Mouse (Mus musculus): ENCODE data around the gene Cfap97. TPM values are rescaled to one million over a fixed set of nuclear protein-coding genes. Genes with fewer than 3 reads are reported as not detected.
"Not testable (repeated sequence)": the region's sequence is repeated elsewhere in the genome, so short reads cannot be mapped to it uniquely, and the experiment has no call there.

Gene Cfap97
- total RNA-seq (2021): 10 to 100 TPM; 11.2 to 12.0 TPM
- long read RNA-seq, experiment 1, full-length matches to known transcripts: 6 of 7 reads
- long read RNA-seq, experiment 1, partial matches to known transcripts: 0 of 7 reads
- long read RNA-seq, experiment 1, other reads (novel, unspliced or antisense): 1 of 7 reads
- long read RNA-seq, experiment 2, full-length matches to known transcripts: 8 of 11 reads
- long read RNA-seq, experiment 2, partial matches to known transcripts: 1 of 11 reads
- long read RNA-seq, experiment 2, other reads (novel, unspliced or antisense): 2 of 11 reads

DNA sequence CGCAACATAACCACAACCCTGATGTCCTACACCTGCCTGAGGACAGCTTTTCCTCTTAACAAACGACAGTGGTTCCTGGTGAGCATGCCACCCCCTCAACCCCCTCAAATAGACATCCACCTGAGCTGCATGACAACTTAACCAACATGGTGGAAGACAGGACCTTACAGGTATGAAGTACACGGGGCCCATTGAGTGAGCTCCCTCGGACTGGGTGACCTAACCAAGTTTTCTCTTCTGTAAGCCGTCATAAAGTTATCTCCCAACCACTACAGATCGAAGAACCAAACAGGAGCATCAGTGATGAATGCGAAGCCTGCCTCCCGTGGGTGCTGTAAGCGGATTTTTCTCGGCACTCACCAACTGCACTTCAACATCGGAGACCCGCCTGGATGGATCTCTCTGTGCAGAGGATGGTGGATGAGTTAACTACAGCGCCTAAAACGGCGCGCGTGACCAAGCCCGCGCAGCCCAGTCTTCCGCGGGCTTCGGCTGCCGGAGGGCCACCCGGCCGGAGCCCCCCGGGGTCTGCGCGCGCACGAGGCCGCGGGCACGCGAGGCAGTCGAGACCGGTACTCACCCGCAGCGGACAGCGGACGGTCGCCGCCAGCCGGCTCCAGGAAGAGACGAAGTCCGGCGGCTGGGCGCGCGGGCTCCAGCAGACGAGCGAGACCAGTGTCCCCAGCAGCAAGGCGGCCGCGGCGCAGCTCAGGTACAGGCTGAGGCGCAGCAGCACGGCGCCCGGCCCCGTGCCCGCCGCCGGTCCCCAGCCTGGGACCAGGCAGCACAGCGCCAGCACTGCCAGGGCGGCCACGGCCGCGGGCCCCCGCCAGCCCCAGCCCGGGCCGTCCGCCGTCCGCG is at the start of gene Cfap97:
Gene Cfap97, plus strand, starts transcription at position 570 of the 861 bp plus-strand sequence.
- intact Hi-C loops (cut with DNase I; ENCODE audit: low total_unique reads): no loop called here
- peak; percentile 57 for DNase-seq

DNA sequence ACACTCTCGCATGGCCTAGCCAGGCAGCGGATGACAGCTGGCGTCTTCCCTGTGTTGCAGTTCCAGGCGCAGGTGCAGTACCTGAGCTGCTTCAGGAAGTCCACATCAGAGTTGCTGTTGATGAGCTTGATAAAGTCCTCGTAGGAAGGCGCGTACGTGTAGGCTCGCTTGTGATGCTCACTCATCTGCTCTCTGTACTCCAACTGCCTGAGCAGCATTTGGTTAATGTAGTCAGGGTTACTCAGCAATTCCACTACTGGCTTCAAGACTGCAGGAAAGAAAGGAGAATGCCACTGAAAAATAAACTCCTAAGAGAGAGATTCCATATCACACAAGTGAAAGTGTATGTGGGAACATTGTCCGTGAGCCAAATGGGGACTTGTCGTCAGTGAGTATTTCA is 48.1 kb upstream of the Cfap97 start:
- DNase-seq: no peak
- intact Hi-C loops (cut with DNase I; ENCODE audit: low total_unique reads): no loop called here

DNA sequence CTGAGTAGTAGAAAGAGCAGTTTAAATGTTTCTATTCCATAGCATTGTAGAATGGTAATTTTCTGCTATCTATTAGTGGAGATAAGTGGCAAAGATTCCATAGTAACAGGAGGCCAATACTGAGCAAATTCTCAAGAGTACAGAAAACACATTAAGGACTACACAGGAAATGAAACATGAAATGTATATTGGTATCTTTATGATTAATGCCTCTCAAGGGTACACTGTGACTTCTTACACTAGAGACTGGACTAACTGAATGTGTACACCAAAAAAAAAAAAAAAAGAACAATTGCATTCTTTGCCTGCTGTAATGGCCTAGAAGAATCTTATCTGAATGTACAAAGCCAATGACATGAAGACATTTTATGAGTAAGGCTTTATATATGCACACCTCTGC is 43.9 kb upstream of the Cfap97 start:
- intact Hi-C loops (cut with DNase I; ENCODE audit: low total_unique reads): no loop called here
- no peak for DNase-seq

DNA sequence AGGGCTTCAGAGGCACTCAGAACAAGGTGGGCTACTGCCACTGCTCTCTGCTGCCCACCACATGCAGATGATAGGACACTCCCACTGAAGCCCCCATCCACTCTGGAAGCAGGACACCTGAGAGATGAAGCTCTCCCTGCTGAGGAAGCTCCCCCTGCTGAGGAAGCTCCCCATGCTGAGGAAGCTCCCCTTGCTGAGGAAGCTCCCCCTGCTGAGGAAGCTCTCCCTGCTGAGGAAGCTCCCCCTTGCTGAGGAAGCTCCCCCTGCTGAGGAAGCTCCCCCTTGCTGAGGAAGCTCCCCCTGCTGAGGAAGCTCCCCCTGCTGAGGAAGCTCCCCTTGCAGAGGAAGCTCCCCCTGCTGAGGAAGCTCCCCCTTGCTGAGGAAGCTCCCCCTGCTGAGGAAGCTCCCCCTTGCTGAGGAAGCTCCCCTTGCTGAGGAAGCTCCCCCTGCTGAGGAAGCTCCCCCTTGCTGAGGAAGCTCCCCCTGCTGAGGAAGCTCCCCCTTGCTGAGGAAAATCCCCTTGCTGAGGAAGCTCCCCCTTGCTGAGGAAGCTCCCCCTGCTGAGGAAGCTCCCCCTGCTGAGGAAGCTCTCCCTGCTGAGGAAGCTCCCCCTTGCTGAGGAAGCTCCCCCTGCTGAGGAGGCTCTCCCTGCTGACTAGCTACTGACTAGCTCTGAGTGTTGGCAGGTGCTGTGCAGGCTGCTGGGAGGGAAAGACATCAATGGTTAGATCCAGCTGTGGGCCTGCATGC is 38.0 kb upstream of the Cfap97 start:
- DNase-seq; intact Hi-C loops (cut with DNase I; ENCODE audit: low total_unique reads): not testable (repeated sequence)

DNA sequence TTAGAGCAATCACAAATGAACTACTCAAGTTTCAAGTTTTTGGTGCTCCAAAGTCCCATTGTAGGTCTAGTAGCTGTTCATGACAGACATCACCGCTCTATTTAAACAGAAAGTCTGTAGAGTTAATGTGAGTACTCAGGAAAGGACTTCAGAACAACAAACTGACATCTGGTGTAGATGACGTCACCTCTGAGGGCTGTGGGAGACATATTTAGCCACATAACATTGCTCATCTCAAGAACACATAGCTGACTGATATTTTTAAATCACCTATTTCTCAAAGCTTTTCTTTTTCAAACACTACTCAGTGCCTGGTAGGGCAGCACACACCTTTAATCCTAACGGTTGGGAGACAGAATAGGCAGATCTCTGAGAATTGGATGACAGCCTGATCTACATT is 34.4 kb upstream of the Cfap97 start:
- no peak for DNase-seq
- intact Hi-C loops (cut with DNase I; ENCODE audit: low total_unique reads): no loop called here

GRCm38 (mm10) chr8:46119176-46119575 is 32.4 kb upstream of the Cfap97 start:
- DNase-seq: no peak
- intact Hi-C loops (cut with DNase I; ENCODE audit: low total_unique reads): no loop called here

DNA sequence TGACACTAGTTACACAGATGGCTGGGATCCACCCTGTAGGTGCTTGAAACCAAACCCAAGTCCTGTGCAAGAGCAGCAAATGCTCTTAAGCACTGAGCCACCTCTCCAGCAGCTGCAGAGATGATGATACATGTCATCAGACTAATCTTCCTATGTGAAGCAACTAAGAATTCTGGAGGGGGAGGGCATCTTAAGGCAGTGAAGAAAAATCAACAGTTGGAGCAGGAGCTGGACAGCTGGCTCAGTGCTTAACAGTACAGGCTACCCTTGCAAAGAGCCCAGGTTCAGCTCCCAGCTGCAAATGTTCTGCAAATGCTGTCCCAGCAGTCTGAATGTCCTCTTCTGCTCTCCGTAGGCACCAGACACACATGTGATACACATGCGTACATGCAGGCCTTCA is 29.1 kb upstream of the Cfap97 start:
- no peak for DNase-seq
- intact Hi-C loops (cut with DNase I; ENCODE audit: low total_unique reads): no loop called here

DNA sequence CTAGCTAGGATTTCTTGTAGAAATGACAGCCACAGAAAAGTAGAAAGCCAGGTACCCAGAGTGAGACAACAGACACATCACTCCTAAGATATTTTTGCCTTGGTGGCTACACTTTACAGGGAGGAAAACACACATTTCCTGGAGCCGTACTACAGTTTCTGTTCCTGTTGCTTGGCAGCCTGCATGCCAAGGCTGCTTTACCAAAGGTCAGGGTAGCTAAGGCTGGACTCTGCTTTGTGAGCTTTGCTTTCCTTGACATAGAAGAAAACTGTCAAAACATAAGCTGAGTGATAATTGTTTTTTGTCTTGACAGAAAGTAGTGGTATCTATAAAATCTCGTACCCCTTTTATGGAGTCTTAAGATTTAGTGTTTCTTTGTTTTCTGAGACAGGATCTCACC is 21.1 kb upstream of the Cfap97 start:
- DNase-seq: no peak
- intact Hi-C loops (cut with DNase I; ENCODE audit: low total_unique reads): no loop called here

DNA sequence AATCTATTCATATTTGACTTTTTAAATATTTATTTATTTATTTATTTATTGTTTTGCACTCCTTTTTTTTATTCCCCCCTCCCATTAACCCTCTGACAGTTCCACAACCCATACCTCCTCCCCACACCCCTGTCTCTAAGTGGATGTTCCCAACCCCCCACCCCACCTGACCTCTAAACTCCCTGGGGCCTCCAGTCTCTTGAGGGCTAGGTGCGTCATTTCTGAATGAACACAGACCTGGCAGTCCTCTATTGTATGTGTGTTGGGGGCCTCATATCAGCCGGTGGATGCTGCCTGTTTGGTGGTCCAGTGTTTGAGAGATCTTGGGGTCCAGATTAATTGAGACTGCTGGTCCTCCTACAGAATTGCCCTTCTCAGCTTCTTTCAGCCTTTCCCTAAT is 16.0 kb upstream of the Cfap97 start:
- DNase-seq; intact Hi-C loops (cut with DNase I; ENCODE audit: low total_unique reads): not testable (repeated sequence)

DNA sequence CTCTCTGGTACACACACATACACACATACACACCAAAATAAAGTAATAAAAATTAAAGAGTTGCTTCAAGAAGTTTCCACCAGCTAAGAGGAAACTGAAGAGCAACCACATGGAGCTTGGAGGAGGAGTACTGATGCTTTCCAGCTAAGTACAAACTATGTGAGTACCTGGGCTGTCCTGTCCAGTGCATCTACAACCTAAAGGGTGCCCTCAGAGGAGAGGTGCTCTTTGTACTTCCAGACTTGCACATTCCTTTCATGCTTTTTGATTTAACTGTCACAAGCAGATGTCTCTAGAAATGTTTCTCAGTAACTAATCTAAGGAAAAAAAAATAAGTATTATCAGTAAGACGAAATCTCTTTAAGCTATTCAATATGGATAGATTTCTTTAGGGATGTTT is 14.2 kb upstream of the Cfap97 start:
- intact Hi-C loops (cut with DNase I; ENCODE audit: low total_unique reads): no loop called here
- no peak for DNase-seq

GRCm38 (mm10) chr8:46137843-46138596 is 13.6 kb upstream of the Cfap97 start:
- intact Hi-C loops (cut with DNase I; ENCODE audit: low total_unique reads): no loop called here
- no peak for DNase-seq

- intact Hi-C loops (cut with DNase I; ENCODE audit: low total_unique reads): no loop called here
- no peak for DNase-seq
These were observed 11.0 kb upstream of the Cfap97 start for GRCm38 (mm10) chr8:46140376-46141120.

GRCm38 (mm10) chr8:46141688-46142087 is 9.9 kb upstream of the Cfap97 start:
- intact Hi-C loops (cut with DNase I; ENCODE audit: low total_unique reads): no loop called here
- no peak for DNase-seq

- intact Hi-C loops (cut with DNase I; ENCODE audit: low total_unique reads): no loop called here
These were observed 9.0 kb upstream of the Cfap97 start for GRCm38 (mm10) chr8:46142498-46143081.

GRCm38 (mm10) chr8:46143470-46143869 is 8.1 kb upstream of the Cfap97 start:
- no peak for DNase-seq
- intact Hi-C loops (cut with DNase I; ENCODE audit: low total_unique reads): no loop called here

More at GRCm38 (mm10) chr8:46142498-46143081, 9.0 kb upstream of the Cfap97 start:
- no peak for DNase-seq

DNA sequence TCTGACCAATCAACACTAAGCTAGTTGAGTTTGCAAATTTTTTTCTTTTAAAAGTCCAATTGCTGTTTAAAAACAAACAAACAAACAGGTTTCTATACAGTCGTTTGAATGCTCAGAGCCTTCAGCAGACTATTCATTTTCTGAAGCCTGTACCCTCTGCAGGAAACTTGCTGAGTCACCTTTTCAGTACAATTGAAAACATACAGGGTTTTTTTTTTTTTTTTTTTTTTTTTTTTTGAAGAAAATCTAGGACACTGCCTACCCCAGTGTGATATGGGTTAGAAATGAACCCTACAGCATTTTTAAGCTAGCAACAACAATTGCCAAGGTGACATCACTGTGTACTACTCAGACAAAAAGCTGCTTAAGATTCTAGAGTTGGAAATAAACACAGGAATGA is 7.6 kb upstream of the Cfap97 start:
- DNase-seq: no peak
- intact Hi-C loops (cut with DNase I; ENCODE audit: low total_unique reads): no loop called here

- intact Hi-C loops (cut with DNase I; ENCODE audit: low total_unique reads): no loop called here
- no peak for DNase-seq
These were observed 5.4 kb upstream of the Cfap97 start for GRCm38 (mm10) chr8:46146173-46146572.

GRCm38 (mm10) chr8:46149306-46149705 is 2.3 kb upstream of the Cfap97 start:
- no peak for DNase-seq
- intact Hi-C loops (cut with DNase I; ENCODE audit: low total_unique reads): no loop called here

DNA sequence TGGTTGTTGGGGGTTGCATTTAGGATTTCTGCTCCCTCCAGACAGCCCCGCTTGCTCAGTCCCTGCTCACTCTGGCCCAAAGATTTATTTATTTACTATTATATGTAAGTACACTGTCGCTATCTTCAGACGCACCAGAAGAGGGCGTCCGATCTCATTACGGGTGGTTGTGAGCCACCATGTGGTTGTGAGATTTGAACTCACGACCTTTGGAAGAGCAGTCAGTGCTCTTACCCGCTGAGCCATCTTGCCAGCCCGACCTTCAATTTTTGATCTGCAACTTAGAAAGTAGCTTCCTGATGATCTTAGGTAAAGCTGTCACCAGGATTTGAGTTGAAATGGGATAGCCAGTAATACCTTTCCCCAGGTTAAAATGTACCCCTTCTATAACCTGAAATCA is 1.8 kb upstream of the Cfap97 start:
- intact Hi-C loops (cut with DNase I; ENCODE audit: low total_unique reads): no loop called here
- no peak for DNase-seq

Measured in gastrocnemius, postnatal 14 days (tissue).